Mouse (Mus musculus) erythroblast, embryonic 14.5 days (primary cell): ENCODE data around the gene Rmdn2.

Experiments used
- GATA1 ChIP-seq: IDR thresholded peaks from 2 replicates; pipeline ENCODE4 v1.6.1; 2012; ENCODE audit warnings: low read length, inconsistent platforms, mixed read lengths
- TAL1 ChIP-seq: IDR thresholded peaks from 3 replicates; pipeline ENCODE4 v1.6.1; 2012; ENCODE audit warnings: low read length, inconsistent platforms, mixed read lengths

DNA sequence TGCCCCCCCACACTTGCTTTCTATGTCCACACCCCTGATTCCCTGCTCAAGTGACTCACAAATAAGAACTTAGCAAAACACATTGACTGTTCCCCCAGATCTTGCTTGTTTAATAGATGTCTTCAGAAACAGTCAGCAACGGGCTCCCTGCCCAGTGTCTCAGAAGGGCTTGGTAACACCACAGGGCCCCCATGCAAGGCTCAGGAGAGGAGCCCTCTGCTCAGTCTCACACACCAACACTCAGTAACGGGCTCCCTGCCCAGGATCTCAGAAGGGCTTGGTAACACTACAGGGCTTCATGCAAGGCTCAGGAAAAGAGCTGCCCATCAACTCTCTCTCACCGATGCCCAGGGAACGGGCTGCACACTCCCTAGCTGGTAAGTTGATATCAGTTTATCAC lies 83.4 kb downstream of the Rmdn2 start:
- no peak for TF ChIP-seq GATA1
- no peak for TF ChIP-seq TAL1
